Mouse (Mus musculus) brain, embryonic 14.5 days (tissue): ENCODE results near the gene Hist2h3b.

Source experiments
- CTCF ChIP-seq: fragments of 200-500 bp; IDR thresholded peaks from 2 replicates; pipeline ENCODE4 v1.5.1; 2012; ENCODE audit warnings: inconsistent platforms, mild to moderate bottlenecking, moderate library complexity, borderline replicate concordance; ENCODE audit not compliant: insufficient read depth, insufficient read length; ENCODE audit errors: extremely low read depth
- POLR2A ChIP-seq: fragments of 200-500 bp; IDR thresholded peaks from 2 replicates; pipeline ENCODE4 v1.6.1; 2012; ENCODE audit warnings: mild to moderate bottlenecking, inconsistent platforms, borderline replicate concordance; ENCODE audit not compliant: poor library complexity, insufficient read depth, insufficient read length, severe bottlenecking; ENCODE audit errors: extremely low read depth

GRCm38 (mm10) chr3:96260220-96260619 is 8.2 kb upstream of the Hist2h3b start:
- TF ChIP-seq CTCF (no peak), POLR2A (no peak)
